8 mouse cellular contexts compared by ENCODE assay signal in genomic region chr5:77307821-77308553, GRCm38 (mm10). TPM values are rescaled to one million over a fixed set of nuclear protein-coding genes. Genes with fewer than 3 reads are reported as not detected.
DNase-seq lines count a peak whose midpoint lies in the region; ATAC-seq and TF ChIP-seq lines count a peak whose summit lies in the region.

No protein-coding gene starts in this region.

- peak overlapping the region; percentile 94 for H3K4me2 ChIP-seq in heart, embryonic 12.5 days
- peak overlapping the region; percentile 89 for H3K4me2 ChIP-seq in hindbrain, embryonic 15.5 days
- H3K4me2 ChIP-seq in midbrain, embryonic 12.5 days (replicated peaks), result peak overlapping the region; percentile 99

- no peak for DNase-seq in heart, postnatal 14 days
- peak; percentile 6 for DNase-seq in brain, embryonic 14.5 days (ENCODE audit: low read depth)
- DNase-seq in thymus, postnatal 36 days, result no peak
- DNase-seq in urinary bladder, postnatal 4 days (ENCODE audit: low spot score in 2 of 2), result no peak
- no peak for DNase-seq in urinary bladder, postnatal 36 days (ENCODE audit: low spot score in 2 of 2)

- ATAC-seq in heart, embryonic 12.5 days (ENCODE audit: insufficient number of reproducible peaks, low FRiP score), result no peak
- ATAC-seq in hindbrain, embryonic 15.5 days (ENCODE audit: low FRiP score, low read depth), result no peak
- no peak for ATAC-seq in midbrain, embryonic 12.5 days (ENCODE audit: low FRiP score, low read depth)

- H3K4me3 ChIP-seq in heart, embryonic 12.5 days, result peak overlapping the region; percentile 86
- peak overlapping the region; percentile 91 for H3K4me3 ChIP-seq in hindbrain, embryonic 15.5 days
- peak overlapping the region; percentile 96 for H3K4me3 ChIP-seq in midbrain, embryonic 12.5 days

- TF ChIP-seq CTCF in brain, embryonic 14.5 days (IDR thresholded peaks at IDR 0.05; ENCODE audit: borderline replicate concordance, extremely low read depth, insufficient read depth, insufficient read length), result no peak

- 77% methylated on average over 5 of the region's 5 CpGs for WGBS in heart, embryonic 12.5 days
- 85% methylated on average over 5 of the region's 5 CpGs for WGBS in hindbrain, embryonic 15.5 days
- WGBS in midbrain, embryonic 12.5 days, result 80% methylated on average over 5 of the region's 5 CpGs

- no peaks in the 10 kb centered on the region for H3K9me3 ChIP-seq in heart, embryonic 12.5 days (replicated peaks)
- H3K9me3 ChIP-seq in hindbrain, embryonic 15.5 days, result no peaks in the 10 kb centered on the region
- no peaks in the 10 kb centered on the region for H3K9me3 ChIP-seq in midbrain, embryonic 12.5 days

- no peak for TF ChIP-seq POLR2A in brain, embryonic 14.5 days (IDR thresholded peaks at IDR 0.05; ENCODE audit: borderline replicate concordance, extremely low read depth, insufficient read depth, insufficient read length, poor library complexity, severe bottlenecking)

- H3K27ac ChIP-seq in heart, embryonic 12.5 days (ENCODE audit: poor library complexity, severe bottlenecking), result no peak overlapping the region
- H3K27ac ChIP-seq in hindbrain, embryonic 15.5 days (replicated peaks), result no peak overlapping the region
- H3K27ac ChIP-seq in midbrain, embryonic 12.5 days (replicated peaks), result no peak overlapping the region

- peaks cover 36% of the 10 kb centered on the region for H3K36me3 ChIP-seq in heart, embryonic 12.5 days
- H3K36me3 ChIP-seq in hindbrain, embryonic 15.5 days, result peaks cover 31% of the 10 kb centered on the region
- H3K36me3 ChIP-seq in midbrain, embryonic 12.5 days, result peaks cover 37% of the 10 kb centered on the region

- intact Hi-C loops in heart, postnatal 14 days (cut with DNase I), result no loop called here

- H3K9ac ChIP-seq in heart, embryonic 12.5 days, result peak overlapping the region; percentile 84; the same call in 1 of the 2 replicates
- H3K9ac ChIP-seq in hindbrain, embryonic 15.5 days, result peak overlapping the region; percentile 88
- H3K9ac ChIP-seq in midbrain, embryonic 12.5 days (replicated peaks), result peak overlapping the region; percentile 86

- peaks cover 21% of the 10 kb centered on the region for H3K4me1 ChIP-seq in heart, embryonic 12.5 days (replicated peaks)
- peaks cover 33% of the 10 kb centered on the region for H3K4me1 ChIP-seq in hindbrain, embryonic 15.5 days (replicated peaks)
- peaks cover 30% of the 10 kb centered on the region for H3K4me1 ChIP-seq in midbrain, embryonic 12.5 days

- H3K27me3 ChIP-seq in heart, embryonic 12.5 days (replicated peaks), result no peaks in the 10 kb centered on the region
- H3K27me3 ChIP-seq in hindbrain, embryonic 15.5 days, result no peaks in the 10 kb centered on the region
- H3K27me3 ChIP-seq in midbrain, embryonic 12.5 days, result no peaks in the 10 kb centered on the region

RNA-seq across cellular contexts. Expression of gene Noa1, which starts 1.9 kb away (rescaled TPM):
- polyA plus RNA-seq in heart, embryonic 12.5 days (2016; fragmentation: Nextera tagmentation; extraction: Ambion mirVana), result 22.9 and 23.0 TPM in 2 replicates
- total RNA-seq in heart, postnatal 14 days (2021), result 10 to 100 TPM; 18.0 to 21.0 TPM
- polyA plus RNA-seq in brain, embryonic 14.5 days (2012; rRNA removed), result 24.0 and 26.4 TPM in 2 replicates
- 35.0 and 35.6 TPM in 2 replicates for polyA plus RNA-seq in hindbrain, embryonic 15.5 days (2015; fragmentation: Nextera tagmentation; extraction: Ambion mirVana)
- polyA plus RNA-seq in midbrain, embryonic 12.5 days (2016; fragmentation: Nextera tagmentation; extraction: Ambion mirVana), result 35.4 and 37.0 TPM in 2 replicates

RNA-seq across cellular contexts. Expression of gene Polr2b, which starts 2.0 kb away (rescaled TPM):
- polyA plus RNA-seq in heart, embryonic 12.5 days (2016; fragmentation: Nextera tagmentation; extraction: Ambion mirVana), result 46.1 and 49.9 TPM in 2 replicates
- 10 to 100 TPM; 31.5 to 31.8 TPM for total RNA-seq in heart, postnatal 14 days (2021)
- polyA plus RNA-seq in brain, embryonic 14.5 days (2012; rRNA removed), result 59.4 and 60.6 TPM in 2 replicates
- 56.8 and 57.9 TPM in 2 replicates for polyA plus RNA-seq in hindbrain, embryonic 15.5 days (2015; fragmentation: Nextera tagmentation; extraction: Ambion mirVana)
- polyA plus RNA-seq in midbrain, embryonic 12.5 days (2016; fragmentation: Nextera tagmentation; extraction: Ambion mirVana), result 92.3 and 95.9 TPM in 2 replicates

RNA-seq across cellular contexts. Expression of gene Rest, which starts 42.7 kb away (rescaled TPM):
- 31.0 and 32.2 TPM in 2 replicates for polyA plus RNA-seq in heart, embryonic 12.5 days (2016; fragmentation: Nextera tagmentation; extraction: Ambion mirVana)
- 10 to 100 TPM; 17.4 to 18.1 TPM for total RNA-seq in heart, postnatal 14 days (2021)
- 7.0 and 8.8 TPM in 2 replicates for polyA plus RNA-seq in brain, embryonic 14.5 days (2012; rRNA removed)
- polyA plus RNA-seq in hindbrain, embryonic 15.5 days (2015; fragmentation: Nextera tagmentation; extraction: Ambion mirVana), result 6.8 and 7.1 TPM in 2 replicates
- polyA plus RNA-seq in midbrain, embryonic 12.5 days (2016; fragmentation: Nextera tagmentation; extraction: Ambion mirVana), result 19.4 and 20.5 TPM in 2 replicates
